Mouse (Mus musculus): ENCODE data around the gene Ulk4.

DNA sequence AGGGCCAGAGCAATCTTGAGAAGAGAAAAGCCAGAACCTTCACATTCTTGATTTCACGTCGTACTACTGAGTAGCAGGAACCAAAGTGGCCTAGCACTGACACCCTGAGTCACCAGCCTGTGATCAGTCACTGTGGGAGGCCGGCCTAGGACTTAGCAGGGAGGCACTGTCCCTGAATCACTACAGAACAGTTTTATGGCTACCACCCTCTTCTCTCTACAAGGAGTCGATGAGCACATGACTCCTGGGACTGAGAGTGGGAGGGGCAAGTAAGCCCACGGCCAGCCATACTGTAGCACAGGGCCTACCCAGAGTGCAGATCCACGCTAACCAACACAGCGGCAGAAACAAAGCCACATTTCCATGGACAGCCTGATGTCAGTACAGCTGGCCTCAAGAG lies 183.2 kb downstream of the Ulk4 start:
- no peak for TF ChIP-seq CTCF (IDR thresholded peaks at IDR 0.05)
- no peak for TF ChIP-seq EP300 (IDR thresholded peaks at IDR 0.05)

Data from lung, postnatal 0 days (tissue).